Mouse (Mus musculus) erythroblast, embryonic 14.5 days (primary cell): ENCODE results near the gene Mag.
"Not testable (repeated sequence)": the region's sequence is repeated elsewhere in the genome, so short reads cannot be mapped to it uniquely, and the experiment has no call there.

Source experiments
- GATA1 ChIP-seq: IDR thresholded peaks from 2 replicates; pipeline ENCODE4 v1.6.1; 2012; ENCODE audit warnings: low read length, inconsistent platforms, mixed read lengths
- TAL1 ChIP-seq: IDR thresholded peaks from 3 replicates; pipeline ENCODE4 v1.6.1; 2012; ENCODE audit warnings: low read length, inconsistent platforms, mixed read lengths

- TF ChIP-seq GATA1, TAL1: not testable (repeated sequence)
Observed at GRCm38 (mm10) chr7:30942365-30942764, 27.7 kb upstream of the Mag start.
